Mouse (Mus musculus) layer of hippocampus, adult 11-12 months (tissue): ENCODE results near the gene Scn1b.
A peak's percentile ranks its signal among the peaks of the same experiment; 100 is the strongest.

Source experiments
- DNase-seq: peaks from one replicate; pipeline ENCODE4 v3.0.0; 2022; ENCODE audit warnings: low spot score

Scn1b gene

GRCm38 (mm10) chr7:31126851-31127724 lies at the start of gene Scn1b:
Scn1b (minus strand) TSS chr7:31127003.
- DNase-seq, result peak; percentile 64

- DNase-seq, result no peak
Observed at GRCm38 (mm10) chr7:31175096-31175495, 48.3 kb upstream of the Scn1b start.

DNA sequence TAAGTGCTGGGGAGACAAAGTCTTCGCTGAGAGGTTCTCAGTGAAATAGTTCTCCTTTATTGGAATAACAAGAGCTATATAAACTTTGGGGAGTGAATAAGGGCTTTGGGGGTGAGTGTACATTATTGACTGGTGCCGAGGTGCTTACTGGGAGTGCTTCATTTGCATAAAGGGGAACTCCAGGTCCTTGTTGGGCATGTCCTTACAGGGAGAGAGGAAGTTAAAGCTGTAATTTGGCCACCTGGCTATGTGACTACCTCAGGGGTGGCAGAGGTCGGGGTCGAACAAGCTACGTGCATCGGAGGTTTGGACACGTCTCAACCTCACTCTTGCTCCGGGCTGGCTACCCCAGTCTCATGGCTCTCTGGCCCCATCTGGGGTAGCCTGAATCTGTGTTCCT lies 47.7 kb upstream of the Scn1b start:
- no peak for DNase-seq

DNA sequence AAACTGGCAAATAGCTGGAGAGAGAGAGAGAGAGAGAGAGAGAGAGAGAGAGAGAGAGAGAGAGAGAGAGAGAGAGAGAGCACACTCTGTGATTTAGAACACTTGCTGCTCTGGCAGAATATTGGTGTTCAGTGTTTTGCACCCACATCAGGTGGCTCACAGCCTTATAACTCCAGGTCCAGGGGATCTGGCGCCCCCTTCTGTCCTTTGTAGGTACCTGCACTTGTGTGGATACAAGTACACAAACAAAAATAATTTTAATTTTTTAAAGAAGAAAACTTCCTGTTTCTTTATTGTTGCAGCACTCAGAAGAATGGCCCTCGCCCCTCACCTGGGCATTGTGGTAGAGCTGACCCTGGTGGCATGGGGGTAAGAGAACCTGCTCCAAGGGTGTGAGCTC lies 45.4 kb upstream of the Scn1b start:
- DNase-seq, result no peak

DNA sequence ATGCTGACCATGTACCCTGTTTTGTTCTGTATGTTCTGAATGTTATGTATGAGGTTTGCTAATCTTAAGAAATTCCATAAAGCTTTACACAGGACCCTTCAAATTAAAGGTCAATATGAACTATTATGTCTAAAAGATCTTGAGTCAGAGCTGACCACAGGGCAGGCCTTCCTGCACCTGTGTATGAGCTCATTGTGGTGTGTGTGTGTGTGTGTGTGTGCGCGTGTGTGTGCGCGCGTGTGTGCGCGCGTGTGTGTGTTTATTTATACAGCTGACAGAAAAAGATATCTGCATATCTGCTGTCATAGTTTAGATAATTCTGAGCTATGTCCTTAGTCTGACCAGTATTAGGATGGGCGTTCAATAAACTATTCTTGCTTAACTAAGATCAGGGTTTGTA lies 43.7 kb upstream of the Scn1b start:
- no peak for DNase-seq

GRCm38 (mm10) chr7:31168412-31168811 lies 41.6 kb upstream of the Scn1b start:
- DNase-seq, result no peak

- no peak for DNase-seq
Observed at GRCm38 (mm10) chr7:31164748-31165147, 37.9 kb upstream of the Scn1b start.

DNA sequence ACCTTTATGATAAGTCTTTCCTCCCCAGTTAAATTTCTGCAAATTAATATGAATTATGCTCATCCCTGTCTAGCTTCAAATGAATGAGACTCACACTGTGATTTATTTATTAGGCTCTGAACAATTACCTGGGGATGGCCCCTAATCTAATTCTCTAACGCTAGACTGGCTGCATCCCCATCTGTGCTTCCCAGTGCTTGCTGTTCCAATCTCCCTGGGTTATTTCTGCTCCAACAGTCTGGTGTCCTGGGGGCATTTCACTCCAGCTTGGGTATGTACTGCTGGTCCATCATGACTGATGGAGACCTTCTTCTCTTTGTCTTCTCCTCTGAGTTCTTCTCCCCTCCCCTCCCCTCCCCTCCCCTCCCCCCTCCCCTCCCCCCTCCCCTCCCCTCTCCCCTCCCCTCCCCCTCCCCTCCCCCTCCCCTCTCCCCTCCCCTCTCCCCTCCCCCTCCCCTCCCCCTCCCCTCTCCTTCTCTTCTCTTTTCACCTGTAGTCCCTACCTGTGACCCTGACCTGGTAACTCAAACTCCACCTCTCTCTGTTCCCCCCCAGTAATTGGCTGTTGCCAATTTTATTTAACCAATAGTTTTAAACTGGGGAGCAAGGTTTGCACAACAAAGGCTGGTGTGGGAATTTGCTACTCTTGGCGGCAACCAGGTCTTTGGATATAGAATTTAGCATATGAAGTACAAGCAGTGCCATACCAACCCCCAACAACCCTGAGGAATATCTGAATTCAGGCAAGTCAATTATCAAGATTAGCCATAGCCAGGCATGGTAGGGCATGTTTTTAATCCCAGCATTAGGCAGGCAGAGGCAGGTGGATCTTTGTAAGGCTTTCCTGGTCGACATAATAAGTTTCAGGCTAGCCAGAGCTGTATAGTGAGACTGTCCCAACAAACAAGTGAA lies 37.1 kb upstream of the Scn1b start:
- no peak for DNase-seq

DNA sequence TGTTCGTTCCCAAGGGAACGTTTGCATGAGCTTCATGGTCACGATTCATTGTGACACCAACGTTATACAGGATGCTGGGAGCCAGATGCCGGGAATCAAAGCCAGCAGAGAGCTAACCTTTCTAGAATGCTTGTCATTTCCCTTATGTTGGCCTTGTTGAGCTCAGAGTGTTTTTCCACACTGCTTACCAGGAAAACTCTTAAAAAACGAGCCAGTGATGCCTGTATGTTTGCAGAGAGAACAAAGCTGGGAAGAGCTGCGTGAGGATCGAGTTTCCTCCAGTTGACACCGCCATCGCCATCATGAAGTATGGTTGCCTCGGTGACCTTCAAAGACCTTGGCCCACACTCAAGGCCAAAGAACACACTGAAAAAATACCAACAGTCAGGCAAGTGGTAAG lies 35.5 kb upstream of the Scn1b start:
- no peak for DNase-seq

DNA sequence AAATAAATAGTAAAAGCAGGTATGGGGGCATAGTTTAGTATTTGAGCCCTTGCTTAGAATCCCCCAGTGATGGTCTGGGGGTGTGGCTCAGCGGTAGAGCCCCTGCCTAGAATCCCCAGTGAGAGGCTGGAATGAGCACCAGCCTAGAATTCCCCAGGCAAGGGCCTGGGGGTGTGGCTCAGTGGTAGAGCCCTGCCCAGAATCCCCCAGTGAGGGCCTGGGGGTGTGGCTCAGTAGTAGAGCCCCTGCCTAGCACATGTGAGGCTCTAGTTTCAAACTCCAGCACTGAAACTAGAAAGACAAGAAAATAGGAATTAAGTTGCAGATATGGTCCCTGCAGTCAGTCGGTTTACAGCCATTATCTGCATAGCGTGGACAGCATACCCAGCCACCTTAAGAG lies 35.0 kb upstream of the Scn1b start:
- DNase-seq, result no peak

GRCm38 (mm10) chr7:31161246-31161645 lies 34.4 kb upstream of the Scn1b start:
- DNase-seq, result no peak

GRCm38 (mm10) chr7:31160763-31161162 lies 34.0 kb upstream of the Scn1b start:
- no peak for DNase-seq

- DNase-seq, result no peak
Observed at GRCm38 (mm10) chr7:31156034-31156928, 29.5 kb upstream of the Scn1b start.

DNA sequence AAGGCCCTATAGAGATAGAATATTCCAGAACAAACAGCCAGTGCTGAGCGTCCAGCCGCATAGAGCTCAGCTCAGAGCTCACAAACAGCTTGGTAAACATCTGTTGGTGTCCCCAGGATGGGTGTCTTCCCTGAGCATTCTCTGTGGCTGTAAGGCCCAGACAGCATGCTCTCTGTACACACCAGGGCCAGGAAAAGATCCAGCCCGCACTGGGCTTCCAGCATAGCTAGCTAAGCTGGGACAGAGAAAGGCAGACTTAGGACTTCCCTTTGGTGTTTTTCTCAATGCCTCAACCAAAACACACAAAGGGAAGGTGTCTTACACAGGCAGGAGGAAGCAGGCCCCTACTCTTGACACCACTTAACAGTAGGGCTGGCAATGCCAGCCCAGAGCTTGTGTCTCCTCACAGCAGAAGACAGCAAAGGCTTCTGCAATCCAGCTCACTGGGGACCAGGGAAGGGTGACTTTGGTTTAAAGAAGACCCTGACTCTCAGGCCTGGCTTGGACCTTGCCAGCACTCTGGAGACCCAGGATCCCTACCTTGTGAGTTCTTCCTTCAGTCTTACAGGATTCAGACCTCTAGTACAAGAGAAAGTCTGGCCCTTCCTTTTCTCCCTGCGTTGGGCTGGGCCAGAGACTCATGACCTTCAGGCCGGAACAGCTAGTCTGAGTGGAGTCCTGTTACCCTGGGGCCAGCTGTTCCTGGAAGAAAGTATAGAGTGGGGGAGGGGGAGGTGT lies 28.7 kb upstream of the Scn1b start, which contains the start of gene Gramd1a:
Gene Gramd1a, minus strand, starts transcription at position 601 of the 738 bp plus-strand sequence.
- DNase-seq, result no peak

GRCm38 (mm10) chr7:31153536-31154320 lies 26.9 kb upstream of the Scn1b start:
- DNase-seq, result no peak

DNA sequence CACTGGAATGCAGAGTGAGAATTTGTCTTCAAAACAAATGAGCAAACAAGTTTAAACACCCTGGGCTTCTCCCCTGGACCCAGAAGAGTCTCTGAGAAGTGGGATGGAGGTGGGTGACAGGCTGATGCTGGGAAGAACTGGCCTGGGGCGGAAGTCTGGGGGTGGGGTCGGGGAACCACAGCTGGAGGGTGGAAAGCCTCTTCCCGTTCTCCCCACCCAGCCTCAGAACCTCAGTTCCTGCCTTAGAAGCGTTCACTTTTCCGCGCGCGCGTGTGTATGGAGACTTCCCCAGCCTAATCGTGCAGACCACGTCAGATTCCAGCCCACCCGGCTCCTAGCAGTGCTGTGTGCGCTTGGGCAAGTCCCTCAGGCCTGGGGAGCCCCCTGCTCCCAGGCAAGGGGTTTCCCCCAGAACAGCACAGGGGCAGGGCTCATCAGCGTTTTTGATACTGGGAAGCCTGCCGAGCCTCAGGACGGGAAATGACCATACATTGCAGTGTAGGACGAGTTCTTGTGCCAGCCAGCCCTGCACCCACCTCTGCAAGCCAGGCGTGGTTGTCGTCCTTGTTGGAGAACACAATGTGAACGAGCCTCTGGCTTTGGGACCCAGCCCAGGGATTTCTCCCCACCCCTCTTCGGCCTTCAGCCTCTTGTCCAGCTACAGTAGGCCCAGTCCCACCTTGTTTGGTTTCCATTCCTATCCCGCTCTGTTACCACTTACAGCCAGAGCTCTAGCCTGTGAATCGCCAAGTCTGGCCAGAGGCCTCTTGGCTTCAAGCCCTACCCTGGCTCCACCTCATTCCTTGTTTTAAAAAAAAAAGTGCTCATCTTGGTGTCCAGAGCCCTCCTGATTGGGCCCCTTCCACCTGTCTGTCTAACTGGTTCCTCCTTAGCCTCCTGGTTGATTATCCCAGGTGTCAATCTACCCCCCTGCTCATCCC lies 24.8 kb upstream of the Scn1b start:
- DNase-seq, result peak; percentile 55

DNA sequence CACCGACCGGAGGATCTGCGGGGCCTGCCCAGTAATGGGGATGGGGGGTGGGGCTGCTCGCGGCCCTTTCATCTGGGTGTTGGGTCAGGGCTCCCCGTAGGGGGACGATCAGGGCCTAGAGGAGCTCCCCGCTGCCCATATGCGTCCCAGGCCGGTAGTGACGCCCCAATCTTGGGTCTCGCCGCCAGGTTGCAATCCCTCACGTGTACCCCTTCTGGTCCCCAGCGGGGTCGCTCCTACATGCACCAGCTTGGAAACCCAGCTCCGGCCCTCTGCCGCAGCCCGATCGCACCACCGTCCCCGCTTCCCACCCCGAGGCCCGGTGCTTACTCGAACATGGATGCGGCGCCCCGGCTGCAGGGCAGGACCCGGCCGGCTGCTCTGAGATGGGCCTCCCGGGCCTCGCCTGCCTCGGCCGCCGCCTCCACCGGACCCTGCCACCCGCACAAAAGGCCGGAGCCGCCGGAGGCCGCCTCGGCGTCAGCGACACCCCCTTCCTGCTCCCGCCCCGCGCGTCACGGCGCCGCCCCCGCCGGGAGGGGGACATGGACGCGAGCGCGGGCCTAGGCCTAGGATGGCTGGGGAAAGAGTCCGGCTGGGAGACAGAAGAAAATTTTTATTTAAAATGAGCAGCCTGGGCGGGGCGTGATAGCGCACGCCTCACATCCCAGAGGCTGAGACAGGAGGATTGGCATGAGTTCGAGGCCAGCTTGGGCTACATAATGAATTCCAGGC lies 23.9 kb upstream of the Scn1b start:
- peak; percentile 87 for DNase-seq

GRCm38 (mm10) chr7:31149751-31150565 lies 23.2 kb upstream of the Scn1b start:
- DNase-seq, result no peak
